Mouse (Mus musculus): Measurements from ENCODE around the gene Kcnc2. TPM values are rescaled to one million over a fixed set of nuclear protein-coding genes. Genes with fewer than 3 reads are reported as not detected.
A peak's percentile ranks its signal among the peaks of the same experiment; 100 is the strongest.

Kcnc2 gene
- polyA plus RNA-seq, 1 experiment from 2014 or later: 0.96 TPM

- no peaks in the 10 kb centered on the region for H3K9me3 ChIP-seq (replicated peaks; ENCODE audit: control insufficient read depth, low read length)
- peak overlapping the region; percentile 98 for H3K4me2 ChIP-seq
- under 1% methylated on average over 43 of the region's 43 CpGs for WGBS (ENCODE audit: insufficient replicate concordance)
- H3K9ac ChIP-seq (ENCODE audit: low read depth, low read length): peak overlapping the region; percentile 62
- no peak overlapping the region for H3K27ac ChIP-seq (ENCODE audit: low read depth, low read length)
- H3K36me3 ChIP-seq (ENCODE audit: control insufficient read depth, insufficient read depth, low read length): no peaks in the 10 kb centered on the region
- 0 out of 2 replicates have a peak, but pooled peaks have one; percentile 35 for ATAC-seq (replicated peaks; ENCODE audit: insufficient number of reproducible peaks, low FRiP score, low TSS enrichment)
- peaks cover 34% of the 10 kb centered on the region for H3K27me3 ChIP-seq (ENCODE audit: control insufficient read depth, insufficient read depth, low read length)
- H3K4me3 ChIP-seq (ENCODE audit: low read depth, low read length): peak overlapping the region; percentile 53
- H3K4me1 ChIP-seq (ENCODE audit: control insufficient read depth, insufficient read depth, low read length): peaks cover 4% of the 10 kb centered on the region; the same call in 1 of the 2 replicates
These were observed 761 bp upstream of the Kcnc2 start for GRCm38 (mm10) chr10:112269939-112270781.

GRCm38 (mm10) chr10:112271803-112272165 lies 863 bp downstream of the Kcnc2 start:
- Histone ChIP-seq H3K27me3 (ENCODE audit: control insufficient read depth, insufficient read depth, low read length) (peaks cover 34% of the 10 kb centered on the region), H3K4me3 (ENCODE audit: low read depth, low read length) (peak overlapping the region; percentile 53), H3K36me3 (ENCODE audit: control insufficient read depth, insufficient read depth, low read length) (no peaks in the 10 kb centered on the region), H3K27ac (ENCODE audit: low read depth, low read length) (no peak overlapping the region), H3K9me3 (replicated peaks; ENCODE audit: control insufficient read depth, low read length) (no peaks in the 10 kb centered on the region), H3K4me1 (ENCODE audit: control insufficient read depth, insufficient read depth, low read length) (peaks cover 4% of the 10 kb centered on the region; the same call in 1 of the 2 replicates), H3K9ac (ENCODE audit: low read depth, low read length) (peak overlapping the region; percentile 49; the same call in 1 of the 2 replicates), H3K4me2 (peak overlapping the region; percentile 98)
- ATAC-seq (replicated peaks; ENCODE audit: insufficient number of reproducible peaks, low FRiP score, low TSS enrichment): no peak
- WGBS (ENCODE audit: insufficient replicate concordance): under 1% methylated on average over 36 of the region's 36 CpGs

- Histone ChIP-seq H3K9ac (ENCODE audit: low read depth, low read length) (no peak overlapping the region), H3K9me3 (replicated peaks; ENCODE audit: control insufficient read depth, low read length) (no peaks in the 10 kb centered on the region), H3K36me3 (ENCODE audit: control insufficient read depth, insufficient read depth, low read length) (no peaks in the 10 kb centered on the region), H3K4me3 (ENCODE audit: low read depth, low read length) (peak overlapping the region; percentile 53), H3K27me3 (ENCODE audit: control insufficient read depth, insufficient read depth, low read length) (peaks cover 34% of the 10 kb centered on the region), H3K4me2 (peak overlapping the region; percentile 98), H3K4me1 (ENCODE audit: control insufficient read depth, insufficient read depth, low read length) (peaks cover 4% of the 10 kb centered on the region; the same call in 1 of the 2 replicates), H3K27ac (ENCODE audit: low read depth, low read length) (no peak overlapping the region)
- WGBS (ENCODE audit: insufficient replicate concordance): 10% methylated on average over 14 of the region's 14 CpGs
- no peak for ATAC-seq (replicated peaks; ENCODE audit: insufficient number of reproducible peaks, low FRiP score, low TSS enrichment)
These were observed 1.2 kb downstream of the Kcnc2 start for GRCm38 (mm10) chr10:112272171-112272570.

- Histone ChIP-seq H3K4me3 (ENCODE audit: low read depth, low read length) (no peak overlapping the region), H3K36me3 (ENCODE audit: control insufficient read depth, insufficient read depth, low read length) (no peaks in the 10 kb centered on the region), H3K4me2 (no peak overlapping the region), H3K9me3 (replicated peaks; ENCODE audit: control insufficient read depth, low read length) (no peaks in the 10 kb centered on the region), H3K4me1 (ENCODE audit: control insufficient read depth, insufficient read depth, low read length) (no peaks in the 10 kb centered on the region), H3K27me3 (ENCODE audit: control insufficient read depth, insufficient read depth, low read length) (0 out of 2 replicates have a peak, but pooled peaks cover 2% of the 10 kb centered on the region), H3K27ac (ENCODE audit: low read depth, low read length) (no peak overlapping the region), H3K9ac (ENCODE audit: low read depth, low read length) (no peak overlapping the region)
- WGBS (ENCODE audit: insufficient replicate concordance): 85% methylated on average over 3 of the region's 3 CpGs
- no peak for ATAC-seq (replicated peaks; ENCODE audit: insufficient number of reproducible peaks, low FRiP score, low TSS enrichment)
These were observed 7.1 kb downstream of the Kcnc2 start for GRCm38 (mm10) chr10:112277996-112278395.

GRCm38 (mm10) chr10:112315136-112315535 lies 44.2 kb downstream of the Kcnc2 start:
- Histone ChIP-seq H3K9me3 (replicated peaks; ENCODE audit: control insufficient read depth, low read length) (no peaks in the 10 kb centered on the region), H3K4me3 (ENCODE audit: low read depth, low read length) (no peak overlapping the region), H3K36me3 (ENCODE audit: control insufficient read depth, insufficient read depth, low read length) (no peaks in the 10 kb centered on the region), H3K27me3 (ENCODE audit: control insufficient read depth, insufficient read depth, low read length) (no peaks in the 10 kb centered on the region), H3K4me2 (peak overlapping the region; percentile 29; the same call in 1 of the 2 replicates), H3K27ac (ENCODE audit: low read depth, low read length) (no peak overlapping the region), H3K9ac (ENCODE audit: low read depth, low read length) (no peak overlapping the region), H3K4me1 (ENCODE audit: control insufficient read depth, insufficient read depth, low read length) (no peaks in the 10 kb centered on the region)
- ATAC-seq (replicated peaks; ENCODE audit: insufficient number of reproducible peaks, low FRiP score, low TSS enrichment): no peak
- WGBS (ENCODE audit: insufficient replicate concordance): 38% methylated on average over 11 of the region's 11 CpGs

- Histone ChIP-seq H3K27me3 (ENCODE audit: control insufficient read depth, insufficient read depth, low read length) (no peaks in the 10 kb centered on the region), H3K4me2 (no peak overlapping the region), H3K36me3 (ENCODE audit: control insufficient read depth, insufficient read depth, low read length) (no peaks in the 10 kb centered on the region), H3K4me3 (ENCODE audit: low read depth, low read length) (no peak overlapping the region), H3K4me1 (ENCODE audit: control insufficient read depth, insufficient read depth, low read length) (no peaks in the 10 kb centered on the region), H3K9ac (ENCODE audit: low read depth, low read length) (no peak overlapping the region), H3K9me3 (replicated peaks; ENCODE audit: control insufficient read depth, low read length) (no peaks in the 10 kb centered on the region), H3K27ac (ENCODE audit: low read depth, low read length) (no peak overlapping the region)
- 76% methylated on average over 1 of the region's 1 CpGs for whole genome bisulfite sequencing (ENCODE audit: insufficient replicate concordance)
- no peak for ATAC-seq (replicated peaks; ENCODE audit: insufficient number of reproducible peaks, low FRiP score, low TSS enrichment)
These were observed 46.9 kb downstream of the Kcnc2 start for GRCm38 (mm10) chr10:112317783-112318182.

GRCm38 (mm10) chr10:112357669-112358362 lies 86.9 kb downstream of the Kcnc2 start:
- H3K4me1 ChIP-seq (ENCODE audit: control insufficient read depth, insufficient read depth, low read length): no peaks in the 10 kb centered on the region
- 58% methylated on average over 3 of the region's 3 CpGs for WGBS (ENCODE audit: insufficient replicate concordance)
- H3K36me3 ChIP-seq (ENCODE audit: control insufficient read depth, insufficient read depth, low read length): no peaks in the 10 kb centered on the region
- no peak overlapping the region for H3K4me2 ChIP-seq
- H3K9me3 ChIP-seq (replicated peaks; ENCODE audit: control insufficient read depth, low read length): no peaks in the 10 kb centered on the region
- H3K27ac ChIP-seq (ENCODE audit: low read depth, low read length): no peak overlapping the region
- H3K4me3 ChIP-seq (ENCODE audit: low read depth, low read length): no peak overlapping the region
- ATAC-seq (replicated peaks; ENCODE audit: insufficient number of reproducible peaks, low FRiP score, low TSS enrichment): no peak
- no peak overlapping the region for H3K9ac ChIP-seq (ENCODE audit: low read depth, low read length)
- H3K27me3 ChIP-seq (ENCODE audit: control insufficient read depth, insufficient read depth, low read length): no peaks in the 10 kb centered on the region

- H3K4me1 ChIP-seq (ENCODE audit: control insufficient read depth, insufficient read depth, low read length): no peaks in the 10 kb centered on the region
- no peak overlapping the region for H3K4me2 ChIP-seq
- no peaks in the 10 kb centered on the region for H3K27me3 ChIP-seq (ENCODE audit: control insufficient read depth, insufficient read depth, low read length)
- no peak overlapping the region for H3K27ac ChIP-seq (ENCODE audit: low read depth, low read length)
- no peak overlapping the region for H3K9ac ChIP-seq (ENCODE audit: low read depth, low read length)
- 77% methylated on average over 8 of the region's 8 CpGs for WGBS (ENCODE audit: insufficient replicate concordance)
- no peak for ATAC-seq (replicated peaks; ENCODE audit: insufficient number of reproducible peaks, low FRiP score, low TSS enrichment)
- H3K4me3 ChIP-seq (ENCODE audit: low read depth, low read length): no peak overlapping the region
- H3K36me3 ChIP-seq (ENCODE audit: control insufficient read depth, insufficient read depth, low read length): no peaks in the 10 kb centered on the region
- H3K9me3 ChIP-seq (replicated peaks; ENCODE audit: control insufficient read depth, low read length): no peaks in the 10 kb centered on the region
These were observed 87.4 kb downstream of the Kcnc2 start for GRCm38 (mm10) chr10:112358363-112358704.

Data from heart, embryonic 11.5 days (tissue).